Mouse (Mus musculus): Measurements from ENCODE around the gene Vmn2r47.
"Not testable (repeated sequence)": the region's sequence is repeated elsewhere in the genome, so short reads cannot be mapped to it uniquely, and the experiment has no call there.

Gene Vmn2r47

DNA sequence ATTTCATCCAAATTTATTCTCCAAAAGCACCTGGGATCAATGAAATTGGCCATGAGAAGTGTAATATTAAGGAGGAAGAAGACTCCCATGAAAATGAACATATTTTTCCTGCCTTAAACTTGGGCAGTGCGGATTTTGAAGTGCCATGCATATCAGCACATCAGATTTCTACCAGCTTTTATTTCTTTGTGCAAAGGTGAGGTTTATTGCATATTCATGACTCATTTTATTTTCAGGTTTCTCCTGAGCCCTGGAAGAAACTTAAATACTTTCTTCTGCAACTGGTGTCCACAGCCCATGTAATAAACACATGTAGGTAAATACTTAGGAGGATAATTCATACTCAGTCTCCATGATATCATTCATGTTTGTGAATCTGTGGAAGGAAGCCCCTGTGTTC is at the start of gene Vmn2r47:
Gene Vmn2r47, minus strand, starts transcription at position 101 of the 400 bp plus-strand sequence.
- DNase-seq = not testable (repeated sequence)

DNA sequence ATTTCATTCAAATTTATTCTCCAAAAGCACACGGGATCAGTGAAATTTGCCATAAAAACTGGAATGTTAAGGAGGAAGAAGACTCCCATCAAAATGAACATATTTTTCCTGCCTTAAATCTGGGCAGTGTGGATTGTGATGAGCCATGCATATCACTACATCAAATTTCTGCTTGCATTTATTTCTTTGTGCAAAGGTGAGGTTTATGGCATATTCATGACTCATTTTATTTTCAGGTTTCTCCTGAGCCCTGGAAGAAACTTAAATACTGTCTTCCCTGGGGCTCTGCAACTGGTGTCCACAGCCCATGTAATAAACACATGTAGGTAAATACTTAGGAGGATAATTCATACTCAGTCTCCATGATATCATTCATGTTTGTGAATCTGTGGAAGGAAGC is 70.7 kb downstream of the Vmn2r47 start, which contains the start of gene Vmn2r46:
Gene Vmn2r46, minus strand, starts transcription at position 101 of the 400 bp plus-strand sequence.
- not testable (repeated sequence) for DNase-seq

Data from right cerebral cortex, postnatal 14 days (tissue).